Mouse (Mus musculus) intestine, postnatal 0 days (tissue): ENCODE data around the gene Gm5128. TPM values are rescaled to one million over a fixed set of nuclear protein-coding genes. Genes with fewer than 3 reads are reported as not detected.
"Not testable (repeated sequence)": the region's sequence is repeated elsewhere in the genome, so short reads cannot be mapped to it uniquely, and the experiment has no call there.

ENCODE experiments used
- ATAC-seq: fragments of 200-750 bp; cut with Nextera tagmentation; 2 replicates; pipeline ENCODE4 v1.8.0; 2017; ENCODE audit warnings: mild to moderate bottlenecking, moderate TSS enrichment, moderate library complexity
- H3K27ac ChIP-seq: fragments of 300-500 bp; sonication (generic); 2 replicates; pipeline ENCODE4 v1.5.1; 2014; ENCODE audit warnings: mild to moderate bottlenecking, low read depth, low read length, moderate library complexity
- H3K27me3 ChIP-seq: fragments of 300-500 bp; sonication (generic); replicated peaks from 2 replicates; pipeline ENCODE4 v1.6.1; 2014; ENCODE audit warnings: low read length, mixed read lengths; ENCODE audit not compliant: control insufficient read depth, insufficient read depth
- H3K36me3 ChIP-seq: fragments of 300-500 bp; sonication (generic); 2 replicates; pipeline ENCODE4 v1.6.1; 2014; ENCODE audit warnings: mild to moderate bottlenecking, moderate library complexity; ENCODE audit not compliant: control insufficient read depth, insufficient read depth
- H3K4me1 ChIP-seq: fragments of 300-500 bp; sonication (generic); replicated peaks from 2 replicates; pipeline ENCODE4 v1.6.1; 2014; ENCODE audit warnings: antibody characterized with exemption, low read length, mixed read lengths; ENCODE audit not compliant: control insufficient read depth, insufficient read depth
- H3K4me2 ChIP-seq: fragments of 300-500 bp; sonication (generic); replicated peaks from 2 replicates; pipeline ENCODE4 v1.6.1; 2014; ENCODE audit warnings: low read depth, mild to moderate bottlenecking, moderate library complexity
- H3K4me3 ChIP-seq: fragments of 300-500 bp; sonication (generic); 2 replicates; pipeline ENCODE4 v1.5.1; 2014; ENCODE audit warnings: low read depth, low read length
- H3K9ac ChIP-seq: fragments of 300-500 bp; sonication (generic); 2 replicates; pipeline ENCODE4 v1.6.1; 2014; ENCODE audit warnings: mild to moderate bottlenecking, low read depth, low read length
- H3K9me3 ChIP-seq: fragments of 300-500 bp; sonication (generic); 2 replicates; pipeline ENCODE4 v1.6.1; 2016; ENCODE audit warnings: mixed run types; ENCODE audit not compliant: control insufficient read depth
- WGBS: fragments of 180-500 bp; shearing (Covaris S2); extraction: QIAGEN DNeasy Blood & Tissue Kit; methylation state at CpG from one replicate; pipeline ENCODE4 v1.1.7; 2014; 5-methylcytosine and 5-hydroxymethylcytosine counted together
- polyA plus RNA-seq: library from polyadenylated mRNA; unstranded; fragments of >200 nt; fragmentation: Nextera tagmentation; extraction: Ambion mirVana; gene quantifications from 2 replicates; pipeline ENCODE4 v1.2.1, GENCODE M21; 2015

Gm5128 gene
- polyA plus RNA-seq: not detected in 2 replicates

DNA sequence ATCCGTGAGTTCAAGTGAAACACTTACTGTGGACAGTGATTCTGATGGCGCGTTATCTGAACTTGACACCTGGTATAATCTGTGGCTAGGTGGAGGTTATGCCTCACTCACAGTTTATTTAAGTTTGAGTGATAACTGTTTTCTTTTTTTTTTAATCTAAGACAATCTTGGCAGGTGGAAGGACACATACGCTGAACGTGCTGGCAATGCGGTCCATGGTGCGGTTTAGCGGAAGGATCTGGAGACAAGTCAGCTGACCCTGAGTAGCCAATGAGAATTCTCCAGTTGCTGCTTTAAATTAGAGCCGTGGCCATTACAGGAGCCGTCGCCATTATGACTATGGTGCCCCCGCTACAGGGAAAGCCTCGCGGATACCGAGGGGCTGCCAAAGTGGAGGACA, at the start of gene Gm5128:
TSS of gene Gm5128 (plus strand) at position 301 of the 400 bp plus-strand sequence.
- ATAC-seq, H3K4me3 ChIP-seq, H3K9me3 ChIP-seq, H3K9ac ChIP-seq, H3K4me1 ChIP-seq, H3K36me3 ChIP-seq, H3K4me2 ChIP-seq, H3K27me3 ChIP-seq, H3K27ac ChIP-seq: not testable (repeated sequence)
- WGBS: no CpG with 5 or more reads among the region's 15 CpGs

DNA sequence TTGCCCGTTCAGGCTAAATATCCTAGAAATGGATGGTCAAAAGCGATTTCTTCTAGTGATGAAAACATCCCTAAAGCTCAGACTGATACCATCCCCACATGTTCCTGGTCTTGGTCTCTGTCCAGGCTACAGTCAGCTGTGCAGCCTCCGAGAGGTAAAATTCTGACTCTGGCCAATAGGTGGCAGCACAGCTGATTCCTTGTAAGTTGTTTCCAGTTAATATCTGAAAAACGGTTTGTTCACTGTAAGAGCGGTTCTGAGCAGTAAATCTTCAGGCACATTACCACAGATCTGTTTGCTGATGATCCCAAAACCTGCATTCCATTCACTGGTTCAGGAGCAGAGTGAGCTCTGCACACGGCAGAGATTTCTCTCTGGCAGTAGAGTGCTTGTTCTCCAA, 12.4 kb upstream of the Gm5128 start:
- ATAC-seq, H3K27me3 ChIP-seq, H3K9me3 ChIP-seq, H3K36me3 ChIP-seq, H3K4me3 ChIP-seq, H3K9ac ChIP-seq, H3K4me2 ChIP-seq, H3K27ac ChIP-seq, H3K4me1 ChIP-seq: not testable (repeated sequence)
- WGBS: 26% methylated on average over 3 of the region's 6 CpGs

GRCm38 (mm10) chrX:135361943-135362342, 11.1 kb upstream of the Gm5128 start:
- H3K4me3 ChIP-seq, H3K27ac ChIP-seq, H3K27me3 ChIP-seq, H3K4me1 ChIP-seq, ATAC-seq, H3K36me3 ChIP-seq, H3K9ac ChIP-seq, H3K9me3 ChIP-seq, H3K4me2 ChIP-seq: not testable (repeated sequence)
- WGBS: no CpG with 5 or more reads among the region's 4 CpGs

GRCm38 (mm10) chrX:135403578-135403977, 30.5 kb downstream of the Gm5128 start:
- ATAC-seq, H3K4me3 ChIP-seq, H3K4me1 ChIP-seq, H3K36me3 ChIP-seq, H3K27ac ChIP-seq, H3K4me2 ChIP-seq, H3K9ac ChIP-seq, H3K27me3 ChIP-seq, H3K9me3 ChIP-seq: not testable (repeated sequence)
- WGBS: no CpG with 5 or more reads among the region's 3 CpGs

GRCm38 (mm10) chrX:135421203-135421602, 48.1 kb downstream of the Gm5128 start:
- H3K27me3 ChIP-seq, H3K27ac ChIP-seq, H3K4me1 ChIP-seq, H3K4me2 ChIP-seq, H3K9ac ChIP-seq, H3K36me3 ChIP-seq, H3K9me3 ChIP-seq, ATAC-seq, H3K4me3 ChIP-seq: not testable (repeated sequence)
- 40% methylated on average over 3 of the region's 7 CpGs for WGBS

DNA sequence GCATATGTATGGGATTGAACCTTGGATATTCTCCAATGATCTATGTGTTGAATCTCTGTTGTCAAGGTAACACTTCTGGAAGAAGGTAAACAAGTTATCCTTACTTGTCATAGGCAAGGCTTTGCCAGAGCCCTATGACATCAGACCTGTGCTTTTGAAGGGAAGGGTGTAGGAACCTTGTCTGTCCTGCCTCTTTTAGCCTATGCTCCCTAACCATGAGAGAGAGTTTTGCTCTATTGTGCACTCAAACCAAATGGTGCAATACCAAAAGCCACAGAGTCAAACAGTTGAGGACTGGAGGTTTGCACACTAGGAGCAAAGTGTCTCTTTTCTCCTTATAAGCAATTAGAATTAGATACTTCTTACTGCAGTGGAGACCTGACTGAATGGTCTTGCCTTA, 48.7 kb downstream of the Gm5128 start:
- H3K9me3 ChIP-seq, H3K9ac ChIP-seq, H3K27me3 ChIP-seq, H3K4me2 ChIP-seq, H3K4me1 ChIP-seq, H3K27ac ChIP-seq, ATAC-seq, H3K36me3 ChIP-seq, H3K4me3 ChIP-seq: not testable (repeated sequence)

DNA sequence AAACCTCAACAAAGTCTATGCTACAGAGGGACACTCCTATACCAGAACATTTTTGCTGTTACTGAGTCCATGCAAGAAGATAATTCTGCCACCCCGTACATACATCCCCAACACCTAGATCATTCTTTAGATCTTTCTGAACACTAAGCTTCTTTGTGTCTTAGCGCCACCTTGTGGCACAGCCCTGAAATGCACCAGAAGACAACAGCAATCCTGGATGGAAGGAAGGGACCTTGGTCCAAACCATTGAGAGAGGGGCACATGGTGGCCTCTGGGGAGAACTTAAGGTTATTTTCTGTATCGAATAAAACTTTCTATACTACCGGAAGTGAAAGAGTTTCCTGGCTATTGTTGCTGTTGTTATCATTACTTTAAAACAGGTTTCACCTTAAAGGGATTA, 49.4 kb downstream of the Gm5128 start:
- WGBS: no CpG with 5 or more reads among the region's 4 CpGs
- H3K36me3 ChIP-seq, H3K4me2 ChIP-seq, ATAC-seq, H3K27ac ChIP-seq, H3K9me3 ChIP-seq, H3K4me3 ChIP-seq, H3K9ac ChIP-seq, H3K4me1 ChIP-seq, H3K27me3 ChIP-seq: not testable (repeated sequence)

Other genes starting within 250 kb of the Gm5128 start
- gene Gm15023, start 195.7 kb upstream of the Gm5128 start, polyA plus RNA-seq: not detected in 2 replicates
- gene Tceal6, start 162.6 kb upstream of the Gm5128 start, polyA plus RNA-seq: 0.64 and 1.0 TPM in 2 replicates
- gene Pramel3, start 71.0 kb upstream of the Gm5128 start, polyA plus RNA-seq: not detected in 2 replicates
- gene Gm7903, start 60.6 kb downstream of the Gm5128 start, polyA plus RNA-seq: not detected in 2 replicates
- gene AV320801, start 121.3 kb downstream of the Gm5128 start, polyA plus RNA-seq: not detected in 2 replicates
- gene Nxf7, start 225.5 kb downstream of the Gm5128 start, polyA plus RNA-seq: 0.80 and 0.90 TPM in 2 replicates